Mouse (Mus musculus) ES-CJ7 (cell line): Measurements from ENCODE around the gene Hap1.
"Not testable (repeated sequence)": the region's sequence is repeated elsewhere in the genome, so short reads cannot be mapped to it uniquely, and the experiment has no call there.

Experiments
- DNase-seq: peaks from one replicate; pipeline ENCODE4 v3.0.0; 2011; ENCODE audit warnings: low read depth, low spot score

The Hap1 gene

DNA sequence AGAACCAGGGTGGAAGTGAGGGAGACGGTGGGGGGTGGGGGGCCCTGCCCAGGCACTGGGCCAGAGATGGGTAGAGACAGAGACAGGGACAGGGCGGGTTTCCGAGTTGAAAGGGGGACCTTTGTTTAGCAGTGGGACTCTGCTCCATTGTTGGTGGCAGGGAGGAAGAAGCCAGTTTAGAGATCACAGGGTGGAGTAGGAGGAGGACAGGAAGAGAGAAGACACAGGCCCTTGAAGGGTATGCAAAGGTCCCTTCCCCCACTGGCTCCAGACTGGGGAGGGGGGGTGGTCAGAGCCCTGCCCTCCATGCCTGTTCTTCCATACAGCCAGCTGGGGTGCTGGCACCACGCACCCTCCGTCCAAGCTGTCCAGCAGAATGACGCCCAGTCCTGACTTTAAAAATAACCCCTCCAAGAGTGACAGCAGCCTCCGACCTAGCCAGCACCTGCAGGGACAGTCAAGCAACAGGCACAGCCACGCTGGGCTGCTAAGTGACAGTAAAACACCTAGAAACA, 34.1 kb upstream of the Hap1 start:
- DNase-seq, result peak; percentile 85

- DNase-seq, result no peak
Observed at GRCm38 (mm10) chr11:100388588-100388987, 32.7 kb upstream of the Hap1 start.

GRCm38 (mm10) chr11:100387589-100388375, 31.9 kb upstream of the Hap1 start:
- no peak for DNase-seq

DNA sequence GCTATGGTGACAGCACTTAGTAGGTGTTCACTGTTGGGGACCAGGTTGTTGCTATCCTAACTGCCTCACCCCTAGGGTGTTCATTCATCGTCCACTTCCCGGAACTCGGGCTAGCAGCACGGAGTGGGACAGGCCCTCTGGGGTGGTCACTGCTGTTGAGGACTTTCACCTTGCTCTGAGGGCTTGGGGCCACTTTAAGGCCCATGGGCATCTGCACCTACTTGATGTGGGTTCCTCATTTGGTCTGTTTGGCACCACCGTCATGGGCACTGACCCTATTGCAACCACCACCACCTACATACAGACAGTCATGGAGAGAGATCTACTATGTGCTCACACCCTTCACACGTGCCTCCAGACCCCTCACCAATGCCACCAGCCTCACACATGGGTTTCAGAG, 31.2 kb upstream of the Hap1 start:
- no peak for DNase-seq

DNA sequence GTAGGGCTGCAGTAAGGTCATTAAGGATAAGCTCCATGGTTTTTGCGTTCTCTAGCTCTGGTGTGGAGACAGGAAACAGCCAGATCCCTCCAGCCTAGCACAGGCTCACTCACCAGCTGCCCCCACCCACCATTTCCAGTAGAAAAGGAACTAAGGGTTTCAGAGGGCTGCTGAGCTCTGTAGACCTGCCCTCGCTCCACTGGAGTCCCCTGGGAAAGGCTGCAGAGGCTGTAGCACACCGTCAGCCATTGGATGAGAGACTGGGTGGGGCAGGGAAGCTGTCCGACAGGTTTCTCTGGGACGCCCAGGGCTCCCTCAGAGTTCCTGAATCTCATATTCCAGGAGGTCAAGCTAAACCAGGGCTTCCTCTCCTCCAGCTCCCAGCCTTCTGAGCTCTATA, 30.7 kb upstream of the Hap1 start:
- DNase-seq, result peak; percentile 90

DNA sequence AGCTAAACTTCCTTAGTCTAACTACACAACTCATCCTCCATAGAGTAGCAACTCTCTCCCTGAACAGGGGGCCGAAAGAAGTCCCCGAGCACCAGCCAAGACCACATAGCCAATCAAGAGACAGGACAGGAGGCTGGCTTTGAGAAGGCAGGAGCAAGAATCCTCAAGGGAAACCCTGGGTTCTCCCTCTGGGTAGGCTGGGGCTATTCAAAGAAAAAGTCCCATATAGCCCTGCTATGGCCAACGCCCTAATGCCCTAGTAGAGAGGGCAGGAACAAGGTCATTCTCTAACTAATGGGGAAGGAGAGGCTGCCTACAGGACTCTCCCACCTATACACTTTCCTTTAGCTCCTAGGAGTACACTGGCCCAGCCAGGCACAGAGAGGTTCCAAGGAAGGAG, 29.1 kb upstream of the Hap1 start:
- peak; percentile 78 for DNase-seq

DNA sequence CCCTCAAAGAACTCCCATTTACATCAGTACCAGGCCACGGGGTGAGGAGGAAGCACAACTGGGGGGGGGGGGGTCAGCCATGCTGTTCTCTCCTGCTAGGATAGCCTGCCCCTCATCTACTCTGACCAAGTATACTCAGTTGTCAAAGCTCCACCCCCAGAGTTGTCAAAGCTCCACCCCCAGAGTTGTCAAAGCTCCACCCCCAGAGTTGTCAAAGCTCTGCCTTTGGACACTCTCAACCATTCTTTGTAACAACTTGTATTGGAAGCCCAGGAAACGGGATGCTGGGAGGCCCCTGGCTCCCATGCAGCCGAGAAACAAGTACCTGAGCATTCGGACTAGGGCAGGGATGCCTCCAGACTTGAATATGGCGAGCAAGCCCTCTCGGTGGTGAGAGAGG, 26.8 kb upstream of the Hap1 start:
- no peak for DNase-seq

GRCm38 (mm10) chr11:100379311-100379710, 23.4 kb upstream of the Hap1 start:
- no peak for DNase-seq

DNA sequence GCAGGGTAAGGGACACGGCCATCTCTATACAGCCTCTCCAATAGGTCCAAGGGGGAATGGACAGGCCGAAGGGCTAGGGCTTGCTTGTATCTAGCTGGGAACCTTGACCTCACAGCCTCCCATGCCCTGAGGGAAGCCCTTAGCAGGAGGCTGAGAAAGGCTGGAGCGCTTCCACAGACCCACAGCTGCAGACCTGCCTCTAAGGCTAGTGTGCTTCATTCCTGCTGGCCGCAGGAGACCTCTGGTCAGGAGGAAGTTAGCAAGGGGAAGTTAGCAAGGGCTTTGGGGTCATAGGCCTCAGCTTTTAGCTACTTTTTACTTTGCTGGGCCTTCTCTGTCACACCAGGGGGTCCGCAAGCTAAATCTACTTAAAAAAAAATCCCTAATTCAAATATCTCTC, 22.5 kb upstream of the Hap1 start:
- DNase-seq, result no peak

- no peak for DNase-seq
Observed at GRCm38 (mm10) chr11:100377989-100378388, 22.1 kb upstream of the Hap1 start.

GRCm38 (mm10) chr11:100376746-100377389, 20.9 kb upstream of the Hap1 start:
- peak; percentile 77 for DNase-seq

GRCm38 (mm10) chr11:100376005-100376404, 20.1 kb upstream of the Hap1 start:
- peak; percentile 98 for DNase-seq

GRCm38 (mm10) chr11:100375127-100375526, 19.2 kb upstream of the Hap1 start:
- peak; percentile 70 for DNase-seq

- DNase-seq, result no peak
Observed at GRCm38 (mm10) chr11:100371981-100372558, 16.1 kb upstream of the Hap1 start.

DNA sequence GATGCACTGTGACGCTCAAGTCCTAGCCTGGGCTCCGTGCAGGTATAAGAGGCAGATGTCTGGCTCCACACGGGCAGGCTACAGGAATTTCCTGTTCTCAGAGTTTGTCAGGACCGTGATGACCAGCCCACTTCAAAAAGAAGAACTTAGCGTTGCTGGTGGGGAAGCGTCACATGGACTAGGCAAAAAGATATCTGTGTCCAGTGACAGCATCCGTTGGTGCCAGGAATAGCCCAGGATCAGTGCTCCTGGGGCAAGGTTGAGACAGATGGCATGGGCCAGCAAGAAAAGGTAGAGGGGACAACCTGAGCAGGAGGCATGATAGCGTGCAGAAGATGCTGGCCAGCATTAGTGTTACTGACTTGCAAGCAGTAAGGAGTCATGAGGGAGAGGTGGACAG, 13.9 kb upstream of the Hap1 start:
- no peak for DNase-seq

DNA sequence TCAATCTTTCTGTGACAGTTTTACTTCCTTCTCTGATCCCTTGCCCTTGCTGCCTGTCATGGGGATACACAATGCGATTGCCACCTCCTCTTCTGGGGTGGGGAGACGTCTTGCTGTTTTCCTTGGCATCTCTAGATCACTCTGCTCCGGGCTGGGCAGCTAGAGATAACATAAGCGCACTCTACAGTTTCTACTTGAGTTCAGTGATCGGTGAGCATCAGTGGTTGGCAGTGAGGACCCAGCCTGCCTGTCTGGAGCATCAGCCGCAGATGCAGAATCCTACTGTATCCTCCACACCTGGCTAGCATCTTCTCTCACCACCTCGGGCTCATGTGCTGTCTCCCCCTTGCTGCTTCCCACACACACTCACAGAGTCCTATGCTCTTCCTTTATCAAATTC, 13.2 kb upstream of the Hap1 start:
- no peak for DNase-seq

DNA sequence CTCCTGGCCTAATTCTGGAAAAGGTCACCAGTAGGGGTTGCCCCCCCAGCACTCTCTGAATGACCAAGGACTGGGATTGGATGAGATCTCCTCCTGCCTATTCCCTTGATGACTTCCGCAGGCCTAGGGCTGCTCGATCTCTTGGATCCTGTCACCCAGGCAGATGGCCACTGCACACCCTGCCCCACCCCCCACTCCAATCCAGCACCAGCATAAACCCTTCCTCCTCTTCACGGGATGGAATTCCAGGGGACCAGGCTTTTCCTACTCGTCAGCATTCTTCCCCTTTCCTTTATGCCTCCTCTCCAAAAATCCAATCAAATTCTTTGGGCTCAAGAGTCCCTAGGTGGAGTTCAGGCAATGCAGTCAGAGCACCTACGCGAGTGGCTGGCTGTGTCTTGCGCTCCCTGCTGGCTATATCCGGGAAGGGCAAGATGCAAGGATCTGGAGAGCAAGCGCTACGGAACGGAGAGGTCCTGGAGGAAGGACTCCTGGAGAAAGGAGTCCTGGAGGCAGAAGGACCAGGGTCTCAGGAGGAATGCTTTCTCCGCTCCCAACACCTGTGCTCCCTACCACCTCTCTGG, 7.1 kb upstream of the Hap1 start:
- DNase-seq, result peak; percentile 89

DNA sequence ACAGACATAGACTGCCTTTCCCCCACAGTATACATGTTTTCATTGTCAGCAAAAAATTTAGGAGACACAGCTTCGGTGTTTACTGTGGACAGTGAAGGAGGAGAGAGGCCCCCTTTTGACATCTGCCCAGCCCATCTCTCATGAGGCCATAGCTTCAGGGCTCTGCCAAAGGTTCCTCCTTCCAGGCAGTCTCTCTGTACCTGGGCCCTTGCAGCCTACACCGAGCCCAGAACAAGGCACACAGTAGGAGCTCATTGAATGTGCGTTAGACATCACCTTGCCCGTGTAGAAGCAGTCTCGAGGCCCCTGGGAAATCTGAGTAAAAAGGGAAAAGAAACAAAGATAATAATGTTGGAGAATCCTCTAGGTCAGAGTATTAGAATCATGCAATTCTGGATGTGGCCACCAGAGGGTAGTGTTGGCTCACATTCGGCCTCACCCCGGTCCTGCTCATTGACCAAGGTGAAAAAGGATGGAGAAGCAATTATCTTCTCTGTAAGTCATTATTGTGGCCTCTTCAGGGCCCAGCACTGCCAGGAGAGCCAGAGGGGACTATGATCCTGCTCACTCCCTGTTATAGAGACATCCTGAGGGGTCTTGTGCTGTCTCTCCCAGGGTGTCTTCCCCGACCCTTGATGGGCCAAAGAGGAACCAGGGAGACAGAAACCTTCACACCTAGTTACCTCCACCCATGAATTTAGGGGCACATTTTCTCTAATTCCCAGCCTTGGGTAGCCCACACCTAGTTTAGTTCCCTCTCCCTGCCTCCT, 6.5 kb upstream of the Hap1 start:
- peak; percentile 66 for DNase-seq

DNA sequence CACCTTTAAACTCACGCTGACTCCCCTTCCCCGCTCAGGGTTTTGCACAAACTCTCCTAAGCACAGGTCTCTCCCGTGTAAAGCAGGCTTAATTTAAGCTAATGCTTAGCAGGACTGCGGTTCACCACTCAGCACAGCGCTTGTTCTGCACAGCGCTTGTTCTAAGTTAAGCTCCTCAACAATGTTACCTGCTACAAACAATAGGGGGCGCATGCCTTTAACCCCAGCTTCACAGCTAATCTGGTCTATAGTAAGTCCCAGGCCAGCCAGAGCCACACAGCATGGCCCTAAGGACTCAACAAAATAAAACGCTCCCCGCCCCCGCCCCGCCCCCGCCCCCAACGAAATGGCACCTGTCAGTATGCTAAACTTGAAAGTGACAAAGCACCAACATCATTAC, 5.1 kb upstream of the Hap1 start:
- DNase-seq, result not testable (repeated sequence)

- no peak for DNase-seq
Observed at GRCm38 (mm10) chr11:100360175-100360574, 4.2 kb upstream of the Hap1 start.

DNA sequence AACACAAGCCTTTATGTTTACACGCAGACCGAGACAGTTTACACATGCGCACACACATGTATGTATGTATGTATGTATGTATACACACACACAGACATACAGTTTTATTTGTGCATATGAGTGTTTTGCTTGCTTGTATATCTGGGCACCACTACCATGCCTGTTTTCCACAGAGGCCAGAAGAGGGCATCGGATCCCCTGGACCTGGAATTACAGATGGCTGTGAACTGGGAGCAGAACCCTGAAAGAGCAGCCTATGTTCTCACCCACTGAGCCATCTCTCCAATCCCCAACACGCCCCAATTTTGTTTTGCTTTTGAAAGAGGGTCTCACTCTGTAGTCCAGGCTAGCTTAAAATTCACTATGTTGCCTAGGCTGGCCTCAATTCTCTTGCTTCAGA, 1.5 kb upstream of the Hap1 start:
- DNase-seq, result peak; percentile 68

DNA sequence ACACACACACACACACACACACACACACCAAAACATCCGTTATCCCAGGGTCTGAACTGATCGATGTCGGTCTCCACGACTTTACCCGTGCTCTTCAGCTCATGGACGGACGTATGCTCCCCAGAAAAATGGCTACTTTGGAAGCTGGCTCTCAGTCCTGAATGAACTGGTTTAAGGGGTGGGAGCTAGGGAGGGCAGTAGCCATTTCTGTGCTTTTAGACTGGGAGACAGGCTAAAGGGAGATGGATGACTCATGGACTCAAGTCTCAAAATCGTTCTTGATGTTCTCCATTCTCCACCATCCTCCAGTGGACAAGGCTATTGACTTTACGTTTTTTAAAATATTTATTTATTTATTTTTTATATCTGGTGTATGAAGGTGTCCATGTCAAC, 887 bp upstream of the Hap1 start:
- peak; percentile 66 for DNase-seq
